Mouse (Mus musculus): ENCODE measurements at regions not wholly inside any gene's neighbourhood (a gene's known extent, or its start where the extent isn't known, plus 50 kb on each side); places are given as distances from the start of the nearest gene placed in this dataset.

DNA sequence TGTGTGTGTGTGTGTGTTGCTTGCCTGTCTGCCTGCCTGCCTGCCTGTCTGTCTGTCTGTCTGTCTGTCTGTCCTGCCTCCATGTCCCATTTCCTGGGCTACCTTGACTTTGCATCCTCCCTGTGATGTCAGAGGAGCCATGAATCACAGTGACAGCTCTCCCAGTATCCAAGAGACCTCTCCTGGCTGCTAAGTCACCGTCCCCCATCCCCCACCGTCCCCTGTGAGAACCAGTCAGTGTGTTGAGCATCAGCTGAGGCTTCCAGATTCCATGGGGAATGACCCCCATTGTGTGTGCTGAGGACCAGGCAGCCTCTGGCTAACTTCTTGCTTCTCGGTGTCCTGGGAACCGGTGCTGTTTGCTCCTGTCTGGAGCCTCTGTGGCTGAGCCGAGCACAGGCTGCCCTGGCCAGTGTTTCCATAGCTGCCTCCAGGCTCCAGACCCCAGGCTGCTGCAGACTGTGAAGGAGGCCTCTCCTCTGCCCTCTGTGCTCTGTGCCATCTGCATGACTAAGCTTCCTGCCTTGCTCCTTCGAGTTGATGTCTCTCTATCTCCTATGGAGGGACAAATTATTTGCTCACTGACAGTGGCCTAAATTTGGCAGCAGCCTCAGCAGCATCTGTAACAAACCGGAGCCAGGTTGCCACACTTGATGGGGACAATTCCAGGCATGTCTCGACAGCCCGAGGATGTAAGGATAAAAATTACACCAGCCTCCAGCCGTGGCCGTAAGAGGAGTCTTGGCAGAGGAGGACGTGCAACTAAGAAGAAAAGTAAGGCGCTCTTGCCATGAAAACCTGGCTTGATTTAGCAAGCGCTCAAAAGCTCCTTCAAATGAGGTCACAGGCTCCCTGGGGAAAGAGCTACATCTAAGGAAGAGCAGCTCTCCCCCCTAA is 230.7 kb downstream of the Prex1 start:
- no peak overlapping the region for H3K27ac ChIP-seq (ENCODE audit: low read depth, low read length)
- peaks cover 6% of the 10 kb centered on the region; the same call in 1 of the 2 replicates for H3K4me1 ChIP-seq (replicated peaks; ENCODE audit: control insufficient read depth, insufficient read depth, low read length)
- no peak overlapping the region for H3K4me2 ChIP-seq (ENCODE audit: low read depth, low read length, severe bottlenecking)
- H3K27me3 ChIP-seq (ENCODE audit: control insufficient read depth, insufficient read depth, low read length) = no peaks in the 10 kb centered on the region
- no peak overlapping the region for H3K4me3 ChIP-seq (ENCODE audit: low read depth, low read length)
- ATAC-seq (replicated peaks; ENCODE audit: low FRiP score) = no peak
- H3K9me3 ChIP-seq (ENCODE audit: control insufficient read depth, low read length) = no peaks in the 10 kb centered on the region
- H3K9ac ChIP-seq (ENCODE audit: low read length) = no peak overlapping the region
- no peak for DNase-seq (ENCODE audit: low spot score)
- no peaks in the 10 kb centered on the region for H3K36me3 ChIP-seq (ENCODE audit: control insufficient read depth, insufficient read depth, low read length)
- WGBS = 62% methylated on average over 14 of the region's 14 CpGs

DNA sequence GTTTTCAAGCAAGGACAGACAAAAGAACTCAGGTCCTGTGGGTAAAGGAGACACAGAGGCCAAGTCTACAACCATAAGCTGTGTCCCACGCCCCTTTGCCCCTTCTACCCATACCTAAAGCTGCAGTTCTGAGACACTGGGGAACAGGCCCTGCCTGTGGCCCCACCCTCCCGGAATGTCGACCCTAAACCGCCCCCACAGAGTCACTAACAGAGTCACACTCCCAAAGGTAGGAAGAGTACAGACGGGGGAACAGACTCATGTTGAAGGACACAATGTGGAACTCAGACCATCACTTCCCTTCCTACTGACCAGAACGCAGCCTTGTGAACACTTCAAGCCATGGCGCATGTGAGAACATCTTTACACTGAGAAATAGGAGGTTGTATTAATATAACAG is 231.9 kb downstream of the Prex1 start:
- H3K4me1 ChIP-seq (replicated peaks; ENCODE audit: control insufficient read depth, insufficient read depth, low read length) = 0 out of 2 replicates have a peak, but pooled peaks cover 3% of the 10 kb centered on the region
- H3K36me3 ChIP-seq (ENCODE audit: control insufficient read depth, insufficient read depth, low read length) = no peaks in the 10 kb centered on the region
- H3K4me2 ChIP-seq (ENCODE audit: low read depth, low read length, severe bottlenecking) = no peak overlapping the region
- H3K4me3 ChIP-seq (ENCODE audit: low read depth, low read length) = no peak overlapping the region
- no peaks in the 10 kb centered on the region for H3K9me3 ChIP-seq (ENCODE audit: control insufficient read depth, low read length)
- WGBS = 92% methylated on average over 7 of the region's 7 CpGs
- ATAC-seq (replicated peaks; ENCODE audit: low FRiP score) (no peak), DNase-seq (ENCODE audit: low spot score) (no peak)
- H3K27ac ChIP-seq (ENCODE audit: low read depth, low read length) = no peak overlapping the region
- no peak overlapping the region for H3K9ac ChIP-seq (ENCODE audit: low read length)
- H3K27me3 ChIP-seq (ENCODE audit: control insufficient read depth, insufficient read depth, low read length) = no peaks in the 10 kb centered on the region

DNA sequence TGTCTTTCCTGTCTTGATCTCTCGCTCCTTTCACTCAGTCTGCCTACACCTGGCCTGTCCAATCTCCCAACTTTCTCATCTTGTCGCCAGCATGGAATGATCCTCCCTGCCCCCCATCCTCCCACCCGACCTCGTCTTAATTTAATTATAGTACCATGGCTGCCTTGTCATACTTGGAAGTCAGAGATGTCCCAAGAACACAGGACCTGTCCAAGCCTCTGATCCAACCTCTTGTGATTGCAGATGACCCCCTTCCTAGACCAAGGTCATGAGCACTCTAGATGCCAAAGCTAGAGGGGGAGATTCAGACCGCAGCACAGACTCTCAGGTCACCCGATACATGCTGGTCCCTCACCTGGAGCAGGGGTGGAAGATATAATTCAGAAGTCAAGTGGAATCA is 232.3 kb downstream of the Prex1 start:
- no peak overlapping the region for H3K4me2 ChIP-seq (ENCODE audit: low read depth, low read length, severe bottlenecking)
- H3K27ac ChIP-seq (ENCODE audit: low read depth, low read length) = no peak overlapping the region
- H3K4me3 ChIP-seq (ENCODE audit: low read depth, low read length) = no peak overlapping the region
- 0 out of 2 replicates have a peak, but pooled peaks cover 3% of the 10 kb centered on the region for H3K4me1 ChIP-seq (replicated peaks; ENCODE audit: control insufficient read depth, insufficient read depth, low read length)
- H3K36me3 ChIP-seq (ENCODE audit: control insufficient read depth, insufficient read depth, low read length) = no peaks in the 10 kb centered on the region
- ATAC-seq (replicated peaks; ENCODE audit: low FRiP score) (no peak), DNase-seq (ENCODE audit: low spot score) (no peak)
- H3K27me3 ChIP-seq (ENCODE audit: control insufficient read depth, insufficient read depth, low read length) = no peaks in the 10 kb centered on the region
- H3K9ac ChIP-seq (ENCODE audit: low read length) = no peak overlapping the region
- no peaks in the 10 kb centered on the region for H3K9me3 ChIP-seq (ENCODE audit: control insufficient read depth, low read length)
- WGBS = 93% methylated on average over 6 of the region's 6 CpGs

DNA sequence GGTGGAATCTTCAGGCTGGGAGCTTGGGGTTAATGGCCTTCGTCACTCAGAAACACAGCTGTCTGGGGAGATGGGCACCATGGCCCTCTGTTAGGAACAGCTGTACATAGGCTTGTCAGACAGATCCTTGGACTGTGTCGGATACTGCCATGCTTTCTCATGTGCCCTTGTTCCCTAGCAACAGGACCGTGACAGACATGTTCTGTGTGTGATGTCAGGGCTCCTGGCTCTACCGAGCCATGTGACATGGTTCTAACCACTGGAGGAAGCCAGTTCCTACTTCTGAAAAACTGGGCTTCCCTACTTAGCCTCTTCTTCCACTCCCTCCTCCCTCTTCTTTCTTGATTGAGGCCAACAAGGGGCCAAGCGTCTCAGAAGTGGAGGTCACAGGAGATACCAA is 232.7 kb downstream of the Prex1 start:
- 88% methylated on average over 5 of the region's 5 CpGs for WGBS
- 0 out of 2 replicates have a peak, but pooled peaks cover 3% of the 10 kb centered on the region for H3K4me1 ChIP-seq (replicated peaks; ENCODE audit: control insufficient read depth, insufficient read depth, low read length)
- H3K27me3 ChIP-seq (ENCODE audit: control insufficient read depth, insufficient read depth, low read length) = no peaks in the 10 kb centered on the region
- no peak for DNase-seq (ENCODE audit: low spot score)
- H3K9me3 ChIP-seq (ENCODE audit: control insufficient read depth, low read length) = no peaks in the 10 kb centered on the region
- H3K36me3 ChIP-seq (ENCODE audit: control insufficient read depth, insufficient read depth, low read length) = no peaks in the 10 kb centered on the region
- no peak overlapping the region for H3K4me3 ChIP-seq (ENCODE audit: low read depth, low read length)
- ATAC-seq (replicated peaks; ENCODE audit: low FRiP score) = no peak
- no peak overlapping the region for H3K27ac ChIP-seq (ENCODE audit: low read depth, low read length)
- no peak overlapping the region for H3K9ac ChIP-seq (ENCODE audit: low read length)
- no peak overlapping the region for H3K4me2 ChIP-seq (ENCODE audit: low read depth, low read length, severe bottlenecking)

DNA sequence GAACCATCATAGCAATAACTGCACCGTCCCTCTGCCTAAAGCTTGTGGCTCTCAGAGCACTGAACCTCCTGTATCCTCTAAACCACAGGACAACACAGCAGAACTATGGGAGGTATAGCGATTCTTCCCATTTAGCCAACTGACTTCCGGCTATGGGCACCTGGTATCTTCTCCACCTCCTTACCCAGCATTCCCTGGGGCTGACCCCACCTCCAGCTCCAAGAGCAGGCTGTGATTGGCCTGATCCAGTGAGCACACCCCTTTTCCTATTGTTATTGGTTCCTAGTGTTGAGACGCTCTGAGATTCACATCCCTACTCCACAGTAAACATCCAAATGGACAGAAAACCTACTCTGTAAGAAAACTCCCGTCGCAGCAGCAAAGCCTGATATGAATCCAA is 236.7 kb downstream of the Prex1 start:
- Histone ChIP-seq H3K4me2 (ENCODE audit: low read depth, low read length, severe bottlenecking) (no peak overlapping the region), H3K27ac (ENCODE audit: low read depth, low read length) (no peak overlapping the region), H3K27me3 (ENCODE audit: control insufficient read depth, insufficient read depth, low read length) (no peaks in the 10 kb centered on the region), H3K9me3 (ENCODE audit: control insufficient read depth, low read length) (no peaks in the 10 kb centered on the region), H3K4me1 (replicated peaks; ENCODE audit: control insufficient read depth, insufficient read depth, low read length) (no peaks in the 10 kb centered on the region), H3K36me3 (ENCODE audit: control insufficient read depth, insufficient read depth, low read length) (no peaks in the 10 kb centered on the region), H3K9ac (ENCODE audit: low read length) (no peak overlapping the region), H3K4me3 (ENCODE audit: low read depth, low read length) (no peak overlapping the region)
- DNase-seq (ENCODE audit: low spot score) (no peak), ATAC-seq (replicated peaks; ENCODE audit: low FRiP score) (no peak)
- WGBS = 92% methylated on average over 6 of the region's 6 CpGs

DNA sequence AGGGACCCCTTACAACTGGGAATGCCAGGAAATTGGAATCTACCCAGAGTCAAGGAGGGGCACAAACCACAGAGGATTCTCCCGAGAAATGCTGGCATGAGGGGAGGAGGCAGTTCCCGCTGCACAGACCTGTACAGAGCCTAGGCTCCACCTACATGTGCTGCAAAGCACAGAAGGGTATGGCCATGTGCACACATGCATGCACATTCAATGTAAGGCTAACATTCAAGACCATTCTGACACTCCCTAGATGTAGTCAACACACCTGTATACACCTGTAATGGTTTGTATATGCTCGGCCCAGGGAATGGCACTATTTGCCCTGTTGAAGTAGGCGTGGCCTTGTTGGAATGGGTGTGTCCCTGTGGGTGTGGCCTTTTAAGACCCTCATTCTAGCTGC is 238.0 kb downstream of the Prex1 start:
- no peaks in the 10 kb centered on the region for H3K9me3 ChIP-seq (ENCODE audit: control insufficient read depth, low read length)
- H3K9ac ChIP-seq (ENCODE audit: low read length) = no peak overlapping the region
- DNase-seq (ENCODE audit: low spot score) = no peak
- H3K27me3 ChIP-seq (ENCODE audit: control insufficient read depth, insufficient read depth, low read length) = no peaks in the 10 kb centered on the region
- no peak overlapping the region for H3K4me3 ChIP-seq (ENCODE audit: low read depth, low read length)
- ATAC-seq (replicated peaks; ENCODE audit: low FRiP score) = no peak
- no peaks in the 10 kb centered on the region for H3K36me3 ChIP-seq (ENCODE audit: control insufficient read depth, insufficient read depth, low read length)
- no peak overlapping the region for H3K27ac ChIP-seq (ENCODE audit: low read depth, low read length)
- 83% methylated on average over 4 of the region's 4 CpGs for WGBS
- H3K4me2 ChIP-seq (ENCODE audit: low read depth, low read length, severe bottlenecking) = no peak overlapping the region
- H3K4me1 ChIP-seq (replicated peaks; ENCODE audit: control insufficient read depth, insufficient read depth, low read length) = peaks cover 2% of the 10 kb centered on the region; the same call in 1 of the 2 replicates

DNA sequence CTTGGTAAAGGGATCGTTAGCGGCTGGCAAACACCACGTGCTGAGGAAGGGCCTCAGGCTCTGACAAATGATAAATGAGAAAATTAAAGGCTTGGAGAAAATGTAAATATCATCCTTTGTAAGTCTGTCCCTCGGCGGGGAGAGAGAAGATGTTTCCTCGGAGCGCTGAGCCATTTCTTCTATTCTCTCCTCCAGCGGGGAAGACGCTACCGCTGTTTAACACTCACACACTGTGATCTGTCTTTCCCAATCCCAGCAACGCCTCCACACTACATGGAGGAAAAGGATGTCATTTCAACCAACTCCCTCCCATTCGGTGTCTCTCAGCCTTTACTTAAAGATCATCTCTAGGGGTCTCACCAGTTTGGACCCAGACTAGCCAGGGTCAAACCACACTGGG is 239.0 kb downstream of the Prex1 start:
- no peak overlapping the region for H3K27ac ChIP-seq (ENCODE audit: low read depth, low read length)
- ATAC-seq (replicated peaks; ENCODE audit: low FRiP score) (no peak), DNase-seq (ENCODE audit: low spot score) (no peak)
- no peak overlapping the region for H3K4me3 ChIP-seq (ENCODE audit: low read depth, low read length)
- H3K36me3 ChIP-seq (ENCODE audit: control insufficient read depth, insufficient read depth, low read length) = no peaks in the 10 kb centered on the region
- H3K9ac ChIP-seq (ENCODE audit: low read length) = no peak overlapping the region
- H3K9me3 ChIP-seq (ENCODE audit: control insufficient read depth, low read length) = no peaks in the 10 kb centered on the region
- H3K4me2 ChIP-seq (ENCODE audit: low read depth, low read length, severe bottlenecking) = no peak overlapping the region
- H3K4me1 ChIP-seq (replicated peaks; ENCODE audit: control insufficient read depth, insufficient read depth, low read length) = peaks cover 2% of the 10 kb centered on the region; the same call in 1 of the 2 replicates
- 72% methylated on average over 12 of the region's 12 CpGs for WGBS
- H3K27me3 ChIP-seq (ENCODE audit: control insufficient read depth, insufficient read depth, low read length) = no peaks in the 10 kb centered on the region

DNA sequence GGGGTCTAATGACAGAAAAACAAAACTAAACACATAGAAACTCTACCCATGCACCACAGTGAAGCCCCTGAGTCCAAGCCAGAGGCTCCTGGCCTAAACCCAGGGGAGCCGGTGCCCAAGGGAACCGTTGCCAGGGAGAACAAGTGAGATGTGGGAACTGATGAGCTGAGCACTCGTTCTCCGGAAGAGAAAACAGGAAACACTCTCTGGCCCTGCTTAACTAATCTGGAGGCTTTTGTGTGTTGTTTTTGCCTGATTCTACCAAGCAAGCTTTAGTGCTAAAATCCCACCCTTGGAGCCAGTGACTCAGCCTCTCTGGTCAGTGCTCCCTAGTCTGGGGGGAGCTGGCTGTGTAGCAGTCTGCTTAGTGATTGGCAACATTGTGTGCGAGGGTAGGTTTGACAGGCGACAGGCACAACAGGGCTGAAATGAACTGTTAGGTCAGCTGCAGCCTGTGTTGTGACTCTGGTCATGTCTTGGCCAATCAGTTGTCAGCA is 242.3 kb downstream of the Prex1 start:
- H3K27ac ChIP-seq (ENCODE audit: low read depth, low read length) = 0 out of 2 replicates have a peak overlapping the region, but pooled peaks have one; percentile 4
- H3K4me1 ChIP-seq (replicated peaks; ENCODE audit: control insufficient read depth, insufficient read depth, low read length) = peaks cover 2% of the 10 kb centered on the region; the same call in 1 of the 2 replicates
- ATAC-seq (replicated peaks; ENCODE audit: low FRiP score) (no peak), DNase-seq (ENCODE audit: low spot score) (no peak)
- no peaks in the 10 kb centered on the region for H3K9me3 ChIP-seq (ENCODE audit: control insufficient read depth, low read length)
- H3K4me2 ChIP-seq (ENCODE audit: low read depth, low read length, severe bottlenecking) = no peak overlapping the region
- H3K4me3 ChIP-seq (ENCODE audit: low read depth, low read length) = no peak overlapping the region
- no peaks in the 10 kb centered on the region for H3K36me3 ChIP-seq (ENCODE audit: control insufficient read depth, insufficient read depth, low read length)
- no peak overlapping the region for H3K9ac ChIP-seq (ENCODE audit: low read length)
- WGBS = 58% methylated on average over 6 of the region's 6 CpGs
- no peaks in the 10 kb centered on the region for H3K27me3 ChIP-seq (ENCODE audit: control insufficient read depth, insufficient read depth, low read length)
